Mouse (Mus musculus) urinary bladder, postnatal 0 days (tissue): Measurements from ENCODE around the gene Inpp5k. TPM values are rescaled to one million over a fixed set of nuclear protein-coding genes. Genes with fewer than 3 reads are reported as not detected.

Experiments
- polyA plus RNA-seq: library from polyadenylated mRNA; unstranded; fragments of >200 nt; fragmentation: Nextera tagmentation; extraction: Ambion mirVana; gene quantifications from 2 replicates; pipeline ENCODE4 v1.2.1, GENCODE M21; 2015

Gene Inpp5k
- polyA plus RNA-seq: 18.8 and 22.6 TPM in 2 replicates

DNA sequence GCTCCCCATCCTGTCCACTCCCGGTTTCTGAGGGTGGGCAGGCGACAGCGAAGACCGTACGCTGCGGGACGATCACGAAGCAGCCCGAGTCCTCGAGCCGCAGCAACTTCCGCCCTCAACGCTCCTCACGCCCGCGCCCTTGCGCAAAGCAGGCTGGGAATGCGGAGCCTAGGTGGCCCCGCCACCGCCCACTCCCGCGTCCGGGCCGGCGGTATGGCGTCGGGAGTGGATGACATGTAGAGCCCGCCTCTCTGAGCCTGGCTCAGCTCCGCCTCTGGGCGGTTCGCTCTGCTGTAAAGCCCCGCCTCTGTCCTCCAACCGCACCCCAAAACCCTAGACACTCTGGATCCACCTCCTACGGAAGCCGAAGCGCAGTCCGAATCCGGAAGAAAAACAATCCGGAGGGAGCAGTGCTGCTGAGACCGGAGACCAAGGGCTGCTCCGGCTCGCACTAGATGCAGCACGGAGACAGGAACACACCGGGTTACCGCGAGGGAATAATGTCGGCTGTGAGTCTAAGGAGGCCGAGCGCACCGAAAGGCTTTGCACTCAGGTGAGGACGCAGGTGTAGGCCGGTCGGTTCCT is at the start of gene Inpp5k:
Gene Inpp5k, plus strand, starts transcription at position 344 of the 585 bp plus-strand sequence.

DNA sequence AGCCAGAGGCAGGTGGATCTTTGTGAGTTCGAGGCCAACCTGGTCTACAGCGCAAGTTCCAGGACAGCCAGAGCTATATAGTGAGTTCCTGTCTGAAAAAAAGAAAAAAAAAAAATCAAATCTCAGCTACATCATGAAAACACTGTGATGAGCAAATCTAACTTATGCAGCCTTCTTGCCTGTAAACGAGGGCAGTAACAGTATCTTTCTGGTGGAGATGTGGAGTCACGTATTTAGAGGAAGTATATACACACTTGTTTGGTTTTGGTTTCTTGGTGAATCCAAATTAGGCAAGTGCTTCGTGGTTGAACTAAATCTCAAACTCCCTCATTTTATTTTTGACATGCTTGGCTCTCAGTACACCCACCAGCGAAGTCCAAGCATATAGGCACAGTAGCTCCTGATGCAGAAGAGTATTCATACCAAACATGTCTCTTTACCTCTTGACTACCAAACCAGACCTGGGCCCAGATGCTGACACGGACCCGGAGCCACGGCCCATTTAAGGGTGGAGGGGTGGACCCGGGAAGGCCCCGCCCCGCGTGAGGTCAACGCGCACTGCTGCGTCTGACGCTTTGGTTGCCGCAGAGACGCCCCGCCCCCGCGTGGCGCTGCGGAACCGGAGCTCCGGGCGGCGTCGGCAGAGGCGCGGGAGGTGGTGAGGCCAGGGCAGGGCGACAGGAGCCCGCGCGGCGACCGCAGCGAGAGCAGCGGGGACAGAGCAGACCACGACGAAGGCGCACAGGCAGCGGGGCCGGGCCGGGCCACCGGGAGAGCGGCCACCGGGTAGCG is 43.1 kb upstream of the Inpp5k start, which contains the start of gene Pitpna:
Gene Pitpna, plus strand, starts transcription at position 605 of the 792 bp plus-strand sequence.

DNA sequence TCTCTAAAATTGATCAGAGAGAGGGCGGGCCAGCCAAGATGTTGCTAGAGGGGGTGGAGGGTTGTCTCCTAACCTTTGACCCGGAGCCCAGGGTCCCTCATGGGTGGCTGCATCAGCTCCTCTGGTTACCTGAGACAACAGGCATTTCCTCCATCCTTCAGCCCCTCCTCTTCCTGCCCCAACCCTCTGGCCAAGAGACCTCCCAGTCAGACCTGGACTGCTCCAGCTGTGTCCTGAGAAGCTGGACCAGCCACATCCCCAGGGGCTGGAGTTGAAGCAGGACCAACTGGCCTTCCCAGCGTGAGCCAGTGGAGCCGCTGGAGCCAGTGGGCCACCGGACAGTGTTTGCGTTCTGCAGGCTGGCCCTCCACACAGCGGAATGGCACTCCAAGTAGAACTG is 19.5 kb downstream of the Inpp5k start, which contains the start of gene Myo1c:
Gene Myo1c, plus strand, starts transcription at position 194 of the 400 bp plus-strand sequence.

DNA sequence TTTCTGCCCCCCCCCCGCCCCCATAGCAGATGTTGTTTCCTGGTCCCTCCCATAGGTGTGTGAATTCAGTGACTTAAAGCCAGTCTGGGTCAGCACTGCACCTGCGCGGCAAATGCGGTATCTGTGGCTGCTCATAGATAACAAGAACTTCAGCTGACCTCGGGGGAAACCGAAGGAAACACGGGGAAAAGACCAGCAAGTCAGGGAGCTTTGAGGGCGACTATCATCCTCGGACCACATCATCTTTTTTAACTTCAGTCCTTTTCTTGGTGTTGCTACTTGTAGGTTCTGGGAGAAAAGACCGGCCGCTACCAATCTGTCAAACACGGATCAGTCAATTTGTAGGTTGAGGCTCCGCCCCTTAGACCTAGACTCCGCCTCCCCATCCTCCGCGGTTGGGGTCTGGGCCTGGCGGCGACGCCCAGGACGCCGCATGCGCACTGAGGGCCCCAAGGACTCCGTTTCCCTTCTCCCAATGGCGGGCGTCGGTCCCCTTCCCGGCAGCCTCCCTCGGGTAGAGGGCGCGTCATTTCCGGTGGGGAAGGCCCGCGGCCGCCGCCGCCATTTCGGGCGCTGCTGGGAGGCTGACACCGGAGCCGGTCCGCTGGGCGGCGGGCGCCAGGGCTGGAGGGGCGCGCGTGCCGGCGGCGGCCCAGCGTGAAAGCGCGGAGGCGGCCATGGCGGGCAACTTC is 48.1 kb downstream of the Inpp5k start, which contains the start of gene Crk:
Gene Crk, plus strand, starts transcription at position 513 of the 692 bp plus-strand sequence.

Other genes with a start within 250 kb of the Inpp5k start
- 168 and 180 TPM in 2 replicates for gene Serpinf1, start 208.3 kb upstream of the Inpp5k start, polyA plus RNA-seq
- 0.21 and 0.57 TPM in 2 replicates for gene Serpinf2, start 191.4 kb upstream of the Inpp5k start, polyA plus RNA-seq
- 3.1 and 3.6 TPM in 2 replicates for gene Wdr81, start 176.3 kb upstream of the Inpp5k start, polyA plus RNA-seq
- gene Tlcd2, start 169.3 kb upstream of the Inpp5k start, polyA plus RNA-seq: 20.0 and 24.6 TPM in 2 replicates
- gene Prpf8, start 144.2 kb upstream of the Inpp5k start, polyA plus RNA-seq: 18.4 and 19.3 TPM in 2 replicates
- gene Rilp, start 120.9 kb upstream of the Inpp5k start, polyA plus RNA-seq: 3.8 and 4.4 TPM in 2 replicates
- 2.7 and 3.2 TPM in 2 replicates for gene Scarf1, start 117.4 kb upstream of the Inpp5k start, polyA plus RNA-seq
- gene Slc43a2, start 99.3 kb upstream of the Inpp5k start, polyA plus RNA-seq: 3.7 and 4.3 TPM in 2 replicates
- gene Pitpna, start 42.9 kb upstream of the Inpp5k start, polyA plus RNA-seq: 110 and 112 TPM in 2 replicates
- 108 and 141 TPM in 2 replicates for gene Myo1c, start 19.5 kb downstream of the Inpp5k start, polyA plus RNA-seq
- gene Crk, start 48.3 kb downstream of the Inpp5k start, polyA plus RNA-seq: 86.8 and 101 TPM in 2 replicates
- 414 and 511 TPM in 2 replicates for gene Ywhae, start 101.9 kb downstream of the Inpp5k start, polyA plus RNA-seq
- gene Doc2b, start 165.1 kb downstream of the Inpp5k start, polyA plus RNA-seq: 0.06 and 0.07 TPM in 2 replicates